Mouse (Mus musculus): ENCODE measurements at regions not wholly inside any gene's neighbourhood (a gene's known extent, or its start where the extent isn't known, plus 50 kb on each side); places are given as distances from the start of the nearest gene placed in this dataset.

DNA sequence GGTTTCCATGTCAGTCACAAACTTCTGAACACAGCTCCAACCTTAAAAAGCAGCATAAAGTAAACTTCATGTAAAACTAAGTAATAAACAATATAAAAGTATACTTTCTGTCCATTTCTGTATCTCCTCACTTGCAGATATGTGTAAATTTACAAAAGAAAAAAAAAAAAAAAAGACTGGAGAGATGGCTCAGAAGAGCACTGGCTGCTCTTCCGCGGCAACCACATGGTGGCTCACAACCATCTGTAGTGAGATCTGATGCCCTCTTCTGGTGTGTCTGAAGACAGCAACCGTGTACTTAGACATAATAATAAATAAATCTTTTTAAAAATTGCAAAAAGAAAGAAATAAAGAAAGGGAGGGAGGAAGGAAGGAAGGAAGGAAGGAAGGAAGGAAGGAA lies 171.9 kb upstream of the Zpld1 start:
- Histone ChIP-seq H3K4me1 (replicated peaks; ENCODE audit: control insufficient read depth in 2 of 2, insufficient read depth in 2 of 2, low read length in 1 of 2) (no peaks in the 10 kb centered on the region), H3K4me3 (ENCODE audit: insufficient read depth in 1 of 2, low read depth in 2 of 2, low read length in 2 of 2) (no peak overlapping the region), H3K36me3 (replicated peaks; ENCODE audit: control insufficient read depth, insufficient read depth, low read depth) (no peaks in the 10 kb centered on the region), H3K9ac (replicated peaks) (no peak overlapping the region), H3K9me3 (ENCODE audit: control insufficient read depth, low read length) (no peaks in the 10 kb centered on the region), H3K27ac (no peak overlapping the region), H3K4me2 (ENCODE audit: low read depth) (no peak overlapping the region), H3K27me3 (ENCODE audit: control insufficient read depth, insufficient read depth, low read length) (no peaks in the 10 kb centered on the region)
- WGBS (ENCODE audit: insufficient replicate concordance): 47% methylated on average over 3 of the region's 3 CpGs
- ATAC-seq (ENCODE audit: insufficient read depth): no peak
- TF ChIP-seq EP300 (IDR thresholded peaks at IDR 0.05; ENCODE audit: low read depth) (no peak), CTCF (IDR thresholded peaks at IDR 0.05; ENCODE audit: low read depth) (no peak)
- no peak for DNase-seq (ENCODE audit: low read depth in 3 of 3, low spot score in 3 of 3)

DNA sequence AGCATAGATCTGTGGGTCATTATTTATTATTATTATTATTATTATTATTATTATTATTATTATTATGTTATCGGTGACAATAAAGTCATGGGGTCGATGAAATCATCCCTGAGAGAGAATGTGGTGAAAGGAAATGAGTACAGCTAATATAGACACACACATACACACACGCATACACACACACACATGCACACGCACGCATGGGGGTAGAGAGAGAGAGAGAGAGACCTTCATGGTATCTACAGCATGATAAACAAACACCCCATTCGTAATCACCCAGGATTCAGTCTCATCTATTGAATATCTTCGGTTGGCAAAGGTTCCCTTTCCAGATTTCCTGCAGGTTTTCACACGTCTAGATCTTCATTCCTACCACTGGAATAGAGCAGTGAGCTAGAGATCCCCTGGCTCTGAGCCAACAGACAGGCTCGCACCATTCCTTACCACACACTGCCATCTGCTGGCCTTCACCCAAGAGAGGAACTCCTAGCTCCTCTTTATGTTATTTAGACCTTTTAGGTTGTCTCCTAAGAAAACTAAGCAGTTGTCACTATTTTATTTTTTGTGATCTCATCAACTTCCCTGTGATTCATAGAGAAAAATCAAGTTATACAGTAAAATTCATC lies 171.2 kb upstream of the Zpld1 start:
- DNase-seq (ENCODE audit: low read depth in 3 of 3, low spot score in 3 of 3): peak in 2 of 3 experiments; percentile 13 to 14
- TF ChIP-seq EP300 (IDR thresholded peaks at IDR 0.05; ENCODE audit: low read depth): no peak
- peak; percentile 62 for TF ChIP-seq CTCF (IDR thresholded peaks at IDR 0.05; ENCODE audit: low read depth)
- Histone ChIP-seq H3K4me2 (ENCODE audit: low read depth) (no peak overlapping the region), H3K9ac (replicated peaks) (no peak overlapping the region), H3K4me3 (ENCODE audit: insufficient read depth in 1 of 2, low read depth in 2 of 2, low read length in 2 of 2) (no peak overlapping the region), H3K27ac (no peak overlapping the region), H3K9me3 (ENCODE audit: control insufficient read depth, low read length) (no peaks in the 10 kb centered on the region), H3K27me3 (ENCODE audit: control insufficient read depth, insufficient read depth, low read length) (no peaks in the 10 kb centered on the region), H3K36me3 (replicated peaks; ENCODE audit: control insufficient read depth, insufficient read depth, low read depth) (no peaks in the 10 kb centered on the region), H3K4me1 (replicated peaks; ENCODE audit: control insufficient read depth in 2 of 2, insufficient read depth in 2 of 2, low read length in 1 of 2) (no peaks in the 10 kb centered on the region)
- ATAC-seq (ENCODE audit: insufficient read depth): no peak
- WGBS (ENCODE audit: insufficient replicate concordance): 42% methylated on average over 9 of the region's 9 CpGs

DNA sequence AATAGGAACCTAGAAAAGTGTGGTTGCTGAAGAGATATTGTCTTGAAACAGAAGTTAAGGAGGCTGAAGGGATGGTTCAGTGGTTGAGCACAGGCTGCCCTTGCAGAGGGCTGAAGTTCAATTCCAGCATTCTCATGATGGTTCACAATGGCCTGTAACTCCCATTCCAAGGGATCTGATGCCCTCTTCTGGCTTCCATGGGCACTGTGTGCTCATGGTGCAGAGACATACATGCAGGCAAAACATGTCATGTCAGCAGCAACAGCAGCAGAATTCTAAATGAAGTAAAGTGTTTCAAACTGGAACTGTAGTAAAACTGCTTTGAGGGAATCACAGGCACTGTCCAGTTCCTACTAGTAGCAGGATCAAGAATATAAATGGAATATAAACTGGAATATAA lies 162.7 kb upstream of the Zpld1 start:
- H3K4me3 ChIP-seq (ENCODE audit: insufficient read depth in 1 of 2, low read depth in 2 of 2, low read length in 2 of 2): no peak overlapping the region
- no peak for TF ChIP-seq EP300 (IDR thresholded peaks at IDR 0.05; ENCODE audit: low read depth)
- peak; percentile 38 for TF ChIP-seq CTCF (IDR thresholded peaks at IDR 0.05; ENCODE audit: low read depth)
- no peaks in the 10 kb centered on the region for H3K27me3 ChIP-seq (ENCODE audit: control insufficient read depth, insufficient read depth, low read length)
- H3K9me3 ChIP-seq (ENCODE audit: control insufficient read depth, low read length): no peaks in the 10 kb centered on the region
- DNase-seq (ENCODE audit: low read depth in 3 of 3, low spot score in 3 of 3) (no peak), ATAC-seq (ENCODE audit: insufficient read depth) (no peak)
- H3K4me1 ChIP-seq (replicated peaks; ENCODE audit: control insufficient read depth in 2 of 2, insufficient read depth in 2 of 2, low read length in 1 of 2): no peaks in the 10 kb centered on the region
- H3K9ac ChIP-seq (replicated peaks): no peak overlapping the region
- no peak overlapping the region for H3K27ac ChIP-seq
- H3K36me3 ChIP-seq (replicated peaks; ENCODE audit: control insufficient read depth, insufficient read depth, low read depth): no peaks in the 10 kb centered on the region
- H3K4me2 ChIP-seq (ENCODE audit: low read depth): no peak overlapping the region

DNA sequence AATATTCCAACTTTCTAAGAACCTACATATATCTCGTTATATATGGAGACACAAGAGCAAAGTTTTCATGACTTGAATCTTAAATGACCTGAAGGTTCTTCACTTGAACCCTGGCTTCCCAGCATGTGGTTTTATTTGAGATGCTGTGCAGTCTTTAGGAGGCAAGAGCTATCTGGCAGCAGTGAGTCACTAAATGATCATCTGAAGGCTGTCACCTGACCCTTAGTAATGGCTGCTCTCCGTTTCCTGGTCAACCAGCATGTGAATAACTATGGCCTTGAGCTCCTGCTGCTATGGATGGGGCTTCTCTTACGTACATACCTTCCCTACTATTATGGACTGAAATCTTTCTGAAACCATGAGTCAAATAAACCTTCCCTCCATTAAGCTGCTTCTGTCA lies 149.8 kb upstream of the Zpld1 start:
- no peaks in the 10 kb centered on the region for H3K9me3 ChIP-seq (ENCODE audit: control insufficient read depth, low read length)
- no peak overlapping the region for H3K4me2 ChIP-seq (ENCODE audit: low read depth)
- TF ChIP-seq CTCF (IDR thresholded peaks at IDR 0.05; ENCODE audit: low read depth) (no peak), EP300 (IDR thresholded peaks at IDR 0.05; ENCODE audit: low read depth) (no peak)
- ATAC-seq (ENCODE audit: insufficient read depth): no peak
- H3K4me3 ChIP-seq (ENCODE audit: insufficient read depth in 1 of 2, low read depth in 2 of 2, low read length in 2 of 2): no peak overlapping the region
- no peaks in the 10 kb centered on the region for H3K36me3 ChIP-seq (replicated peaks; ENCODE audit: control insufficient read depth, insufficient read depth, low read depth)
- no peaks in the 10 kb centered on the region for H3K4me1 ChIP-seq (replicated peaks; ENCODE audit: control insufficient read depth in 2 of 2, insufficient read depth in 2 of 2, low read length in 1 of 2)
- no peak overlapping the region for H3K27ac ChIP-seq
- WGBS (ENCODE audit: insufficient replicate concordance): 53% methylated on average over 3 of the region's 3 CpGs
- H3K27me3 ChIP-seq (ENCODE audit: control insufficient read depth, insufficient read depth, low read length): no peaks in the 10 kb centered on the region
- no peak overlapping the region for H3K9ac ChIP-seq (replicated peaks)
- DNase-seq (ENCODE audit: low read depth in 3 of 3, low spot score in 3 of 3): no peak

DNA sequence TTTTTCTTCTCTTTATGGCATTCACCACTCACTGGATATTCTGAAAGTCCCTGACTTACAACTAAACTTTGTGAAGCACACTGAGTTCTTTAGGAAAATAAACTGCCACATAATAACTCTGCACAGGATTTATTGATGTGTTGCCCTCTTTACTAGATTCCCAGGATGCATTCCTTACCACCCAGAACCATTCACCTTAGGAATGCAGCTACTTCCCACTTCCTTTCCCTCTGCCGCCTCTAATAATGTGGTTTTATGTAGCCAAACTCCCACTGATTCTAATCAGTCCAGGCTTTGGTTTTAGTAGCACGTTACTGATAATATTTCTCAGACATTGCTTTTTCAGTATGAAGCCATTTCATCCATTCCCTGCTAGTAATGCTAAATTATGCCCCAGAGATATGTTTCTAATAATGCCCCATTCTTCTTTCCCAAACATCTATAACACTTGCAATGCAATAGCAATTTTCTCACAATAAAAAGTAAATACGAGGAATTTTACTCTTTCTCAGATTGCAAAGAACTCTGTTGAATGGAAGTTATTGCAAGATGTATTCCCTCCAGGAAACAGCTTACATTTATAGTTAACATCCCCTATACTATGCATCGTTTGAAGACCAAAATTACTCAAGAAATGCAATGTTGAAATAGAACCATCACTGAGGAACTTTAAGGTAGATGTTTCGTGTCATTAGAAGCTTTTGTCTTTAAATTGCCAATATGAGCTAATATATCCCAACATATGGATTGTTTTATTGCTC lies 145.2 kb upstream of the Zpld1 start:
- Histone ChIP-seq H3K36me3 (replicated peaks; ENCODE audit: control insufficient read depth, insufficient read depth, low read depth) (no peaks in the 10 kb centered on the region), H3K4me2 (ENCODE audit: low read depth) (no peak overlapping the region), H3K27me3 (ENCODE audit: control insufficient read depth, insufficient read depth, low read length) (no peaks in the 10 kb centered on the region), H3K9me3 (ENCODE audit: control insufficient read depth, low read length) (no peaks in the 10 kb centered on the region), H3K9ac (replicated peaks) (no peak overlapping the region), H3K4me3 (ENCODE audit: insufficient read depth in 1 of 2, low read depth in 2 of 2, low read length in 2 of 2) (no peak overlapping the region), H3K4me1 (replicated peaks; ENCODE audit: control insufficient read depth in 2 of 2, insufficient read depth in 2 of 2, low read length in 1 of 2) (no peaks in the 10 kb centered on the region), H3K27ac (no peak overlapping the region)
- ATAC-seq (ENCODE audit: insufficient read depth) (no peak), DNase-seq (ENCODE audit: low read depth in 3 of 3, low spot score in 3 of 3) (no peak)
- WGBS (ENCODE audit: insufficient replicate concordance): 41% methylated on average over 5 of the region's 5 CpGs
- TF ChIP-seq EP300 (IDR thresholded peaks at IDR 0.05; ENCODE audit: low read depth) (no peak), CTCF (IDR thresholded peaks at IDR 0.05; ENCODE audit: low read depth) (no peak)
